Mouse (Mus musculus): ENCODE results near the gene D930020B18Rik.

D930020B18Rik gene

GRCm38 (mm10) chr10:121641272-121642053 is at the start of gene D930020B18Rik:
Gene D930020B18Rik, plus strand, starts transcription at chr10:121641588.
- peak; percentile 40 for DNase-seq (ENCODE audit: low read depth, low spot score)

GRCm38 (mm10) chr10:121596580-121596979 is 44.8 kb upstream of the D930020B18Rik start:
- DNase-seq (ENCODE audit: low read depth, low spot score) = no peak

- DNase-seq (ENCODE audit: low read depth, low spot score) = no peak
These were observed 40.1 kb upstream of the D930020B18Rik start for GRCm38 (mm10) chr10:121601272-121601671.

GRCm38 (mm10) chr10:121603556-121603955 is 37.8 kb upstream of the D930020B18Rik start:
- DNase-seq (ENCODE audit: low read depth, low spot score) = no peak

- DNase-seq (ENCODE audit: low read depth, low spot score) = no peak
These were observed 36.6 kb upstream of the D930020B18Rik start for GRCm38 (mm10) chr10:121604632-121605344.

- no peak for DNase-seq (ENCODE audit: low read depth, low spot score)
These were observed 33.2 kb upstream of the D930020B18Rik start for GRCm38 (mm10) chr10:121608177-121608576.

- no peak for DNase-seq (ENCODE audit: low read depth, low spot score)
These were observed 29.8 kb upstream of the D930020B18Rik start for GRCm38 (mm10) chr10:121611587-121611986.

- no peak for DNase-seq (ENCODE audit: low read depth, low spot score)
These were observed 28.9 kb upstream of the D930020B18Rik start for GRCm38 (mm10) chr10:121612448-121612847.

- no peak for DNase-seq (ENCODE audit: low read depth, low spot score)
These were observed 27.8 kb upstream of the D930020B18Rik start for GRCm38 (mm10) chr10:121613570-121613969.

- DNase-seq (ENCODE audit: low read depth, low spot score) = no peak
These were observed 26.1 kb upstream of the D930020B18Rik start for GRCm38 (mm10) chr10:121615146-121615870.

- no peak for DNase-seq (ENCODE audit: low read depth, low spot score)
These were observed 25.5 kb upstream of the D930020B18Rik start for GRCm38 (mm10) chr10:121615935-121616334.

- no peak for DNase-seq (ENCODE audit: low read depth, low spot score)
These were observed 19.0 kb upstream of the D930020B18Rik start for GRCm38 (mm10) chr10:121622431-121622830.

- DNase-seq (ENCODE audit: low read depth, low spot score) = no peak
These were observed 17.7 kb upstream of the D930020B18Rik start for GRCm38 (mm10) chr10:121623670-121624069.

GRCm38 (mm10) chr10:121625006-121625405 is 16.4 kb upstream of the D930020B18Rik start:
- DNase-seq (ENCODE audit: low read depth, low spot score) = peak; percentile 34

- no peak for DNase-seq (ENCODE audit: low read depth, low spot score)
These were observed 15.8 kb upstream of the D930020B18Rik start for GRCm38 (mm10) chr10:121625407-121626185.

- DNase-seq (ENCODE audit: low read depth, low spot score) = peak; percentile 98
These were observed 15.1 kb upstream of the D930020B18Rik start, which contains the start of gene Xpot for GRCm38 (mm10) chr10:121626186-121626882. Gene Xpot, minus strand, starts transcription at chr10:121626332.

GRCm38 (mm10) chr10:121627216-121627852 is 14.1 kb upstream of the D930020B18Rik start:
- no peak for DNase-seq (ENCODE audit: low read depth, low spot score)

- DNase-seq (ENCODE audit: low read depth, low spot score) = peak; percentile 7
These were observed 12.8 kb upstream of the D930020B18Rik start for GRCm38 (mm10) chr10:121628561-121629040.

- DNase-seq (ENCODE audit: low read depth, low spot score) = no peak
These were observed 7.2 kb upstream of the D930020B18Rik start for GRCm38 (mm10) chr10:121634159-121634558.

- no peak for DNase-seq (ENCODE audit: low read depth, low spot score)
These were observed 5.1 kb upstream of the D930020B18Rik start for GRCm38 (mm10) chr10:121636276-121636675.

Data from CD4-positive helper T cell, adult 2 months (primary cell).